Mouse (Mus musculus) ES-Bruce4 (cell line): ENCODE measurements around the gene Mfsd8.
"Not testable (repeated sequence)": the region's sequence is repeated elsewhere in the genome, so short reads cannot be mapped to it uniquely, and the experiment has no call there.

Experiments
- CTCF ChIP-seq: IDR thresholded peaks from one replicate; pipeline ENCODE4 v1.8.1; 2011; ENCODE audit warnings: low read depth, low read length
- EP300 ChIP-seq: IDR thresholded peaks from 2 replicates; pipeline ENCODE4 v1.6.1; 2011; ENCODE audit warnings: low read depth, low read length; ENCODE audit not compliant: insufficient read depth
- POLR2A ChIP-seq: IDR thresholded peaks from one replicate; pipeline ENCODE4 v1.8.1; 2011; ENCODE audit warnings: low read length; ENCODE audit not compliant: insufficient read depth

GRCm38 (mm10) chr3:40893816-40894258 lies 47.2 kb upstream of the Mfsd8 start:
- TF ChIP-seq POLR2A: not testable (repeated sequence)
- TF ChIP-seq CTCF (peak; percentile 47), EP300 (peak; percentile 15; the same call in 1 of the 2 replicates)
